Mouse (Mus musculus): ENCODE measurements around the gene Klhl22. TPM values are rescaled to one million over a fixed set of nuclear protein-coding genes. Genes with fewer than 3 reads are reported as not detected.

Klhl22 gene
- polyA plus RNA-seq, 1 experiment = 42.0 TPM

DNA sequence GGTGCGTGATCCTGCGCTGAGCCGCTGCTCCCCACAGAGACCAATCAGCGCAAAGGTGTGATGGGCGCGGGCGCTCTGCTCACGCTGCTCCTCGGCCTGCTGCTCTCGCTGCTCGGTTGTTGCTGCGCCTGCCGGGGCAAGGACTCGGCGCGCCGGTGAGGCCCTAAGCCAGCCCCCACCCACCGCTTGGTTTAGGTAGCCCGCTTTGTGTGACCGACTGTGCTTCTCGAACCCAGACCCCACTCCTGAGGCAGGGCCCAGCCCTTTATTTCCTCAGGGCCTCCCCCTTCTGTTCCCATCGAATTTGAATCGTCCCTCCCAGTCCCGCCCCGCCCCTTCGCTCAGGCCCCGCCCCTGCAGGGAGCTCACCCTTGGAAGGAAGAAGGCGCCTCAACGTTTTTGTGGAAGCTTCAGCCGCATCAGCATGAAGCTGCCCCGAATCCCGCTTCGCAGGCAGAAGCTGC lies 45.1 kb downstream of the Klhl22 start:
- peaks cover 21% of the 10 kb centered on the region; the same call in 1 of the 2 replicates for H3K4me1 ChIP-seq (ENCODE audit: control insufficient read depth, insufficient read depth, low read length)
- no peak for DNase-seq
- TF ChIP-seq CTCF (IDR thresholded peaks at IDR 0.05; ENCODE audit: insufficient read depth, low read length) (no peak), POLR2A (IDR thresholded peaks at IDR 0.05; ENCODE audit: borderline replicate concordance, extremely low read depth, low read depth, low read length) (no peak)
- 22% methylated on average over 33 of the region's 33 CpGs for WGBS
- H3K4me3 ChIP-seq (replicated peaks; ENCODE audit: extremely low read depth, low read depth, low read length) = no peak overlapping the region

DNA sequence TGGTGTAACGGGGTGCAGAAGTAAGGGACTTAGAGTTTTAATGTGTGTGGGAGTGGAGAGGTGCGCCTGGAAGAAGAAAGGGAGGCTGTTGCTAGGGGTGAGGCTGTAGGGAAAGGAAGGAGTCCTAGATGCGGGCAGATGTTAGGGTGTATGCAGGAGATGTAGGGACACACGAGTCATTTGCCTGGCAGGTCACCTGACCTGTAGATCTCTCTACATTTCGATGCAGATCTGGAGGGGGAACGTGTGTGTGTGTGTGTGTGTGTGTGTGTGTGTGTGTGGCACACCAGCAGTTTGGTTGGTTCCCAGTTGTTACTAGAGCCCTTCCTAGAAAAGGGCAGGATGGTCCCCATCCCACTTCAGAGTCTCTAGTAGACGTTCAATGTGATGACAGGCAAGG lies 45.6 kb downstream of the Klhl22 start:
- H3K4me1 ChIP-seq (ENCODE audit: control insufficient read depth, insufficient read depth, low read length) = peaks cover 21% of the 10 kb centered on the region; the same call in 1 of the 2 replicates
- no peak for DNase-seq
- H3K4me3 ChIP-seq (replicated peaks; ENCODE audit: extremely low read depth, low read depth, low read length) = no peak overlapping the region
- 49% methylated on average over 7 of the region's 7 CpGs for WGBS
- TF ChIP-seq CTCF (IDR thresholded peaks at IDR 0.05; ENCODE audit: insufficient read depth, low read length) (no peak), POLR2A (IDR thresholded peaks at IDR 0.05; ENCODE audit: borderline replicate concordance, extremely low read depth, low read depth, low read length) (no peak)

DNA sequence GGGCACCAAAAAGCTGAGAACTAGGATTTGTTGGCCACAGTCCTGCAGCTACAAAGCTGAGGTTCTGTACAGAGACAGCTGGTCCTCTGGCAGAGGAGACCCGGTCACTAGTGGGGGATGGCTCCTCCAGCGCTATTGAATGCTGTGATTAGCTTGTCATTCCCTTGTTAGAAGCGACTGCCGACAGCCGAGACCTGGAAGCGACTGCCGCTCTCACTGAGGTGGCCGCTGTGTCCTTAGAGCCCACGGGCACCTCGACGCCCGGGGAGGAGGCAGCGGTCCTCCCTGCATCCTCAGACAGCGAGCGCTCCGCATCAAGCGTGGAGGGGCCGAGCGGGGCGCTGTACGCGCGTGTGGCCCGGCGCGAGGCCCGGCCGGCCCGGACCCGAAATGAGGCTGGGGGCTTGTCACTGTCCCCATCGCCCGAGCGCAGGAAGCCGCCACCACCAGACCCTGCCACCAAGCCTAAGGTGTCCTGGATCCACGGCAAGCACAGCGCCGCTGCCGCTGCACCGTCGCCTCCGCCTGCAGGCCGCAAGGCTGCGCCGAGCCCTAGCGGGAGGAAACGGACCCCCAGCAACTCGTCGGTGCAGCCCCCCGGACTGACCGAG lies 47.3 kb downstream of the Klhl22 start:
- peak overlapping the region; percentile 14 for H3K4me3 ChIP-seq (replicated peaks; ENCODE audit: extremely low read depth, low read depth, low read length)
- no peak for DNase-seq
- TF ChIP-seq CTCF (IDR thresholded peaks at IDR 0.05; ENCODE audit: insufficient read depth, low read length) (no peak), POLR2A (IDR thresholded peaks at IDR 0.05; ENCODE audit: borderline replicate concordance, extremely low read depth, low read depth, low read length) (no peak)
- 27% methylated on average over 50 of the region's 50 CpGs for WGBS
- H3K4me1 ChIP-seq (ENCODE audit: control insufficient read depth, insufficient read depth, low read length) = peaks cover 21% of the 10 kb centered on the region; the same call in 1 of the 2 replicates

DNA sequence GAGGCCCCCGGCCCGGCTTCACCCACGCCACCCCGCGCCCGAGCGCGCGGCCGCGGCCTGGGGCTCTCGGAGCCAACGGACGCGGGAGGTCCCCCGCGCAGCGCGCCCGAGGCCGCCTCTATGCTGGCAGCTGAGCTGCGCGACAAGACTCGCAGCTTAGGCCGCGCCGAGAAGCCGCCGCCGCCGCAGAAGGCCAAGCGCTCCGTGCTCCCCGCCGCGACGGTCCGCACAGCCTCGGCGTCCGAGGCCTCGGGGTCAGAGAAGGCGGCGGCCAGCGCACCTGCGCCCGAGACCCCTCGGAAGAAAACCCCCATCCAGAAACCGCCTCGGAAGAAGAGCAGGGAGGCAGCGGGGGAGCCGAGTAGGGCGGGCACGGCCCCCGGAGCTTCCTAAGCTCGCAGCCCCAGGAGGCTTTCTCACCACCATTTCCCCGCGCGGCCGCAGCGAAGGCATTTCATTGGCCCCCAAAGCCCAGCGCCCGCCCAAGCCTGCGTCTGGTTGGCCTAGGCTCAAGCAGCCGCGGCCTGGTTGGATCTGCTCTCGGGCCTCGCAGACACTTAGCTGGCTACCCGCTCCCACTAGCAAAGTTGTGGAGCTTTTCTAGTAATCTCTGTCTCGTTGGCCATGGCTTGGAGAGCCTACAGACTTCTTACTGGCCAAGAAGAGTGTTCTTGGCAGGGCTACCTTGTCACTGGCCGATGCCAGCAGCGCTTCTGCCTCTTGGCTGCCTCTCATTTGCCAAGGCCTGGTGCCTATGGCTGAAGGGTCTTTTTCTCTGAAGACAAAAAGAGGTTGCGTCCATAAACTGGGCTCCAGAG lies 48.0 kb downstream of the Klhl22 start:
- H3K4me1 ChIP-seq (ENCODE audit: control insufficient read depth, insufficient read depth, low read length) = peaks cover 18% of the 10 kb centered on the region; the same call in 1 of the 2 replicates
- DNase-seq = peak; percentile 74
- no peak for TF ChIP-seq POLR2A (IDR thresholded peaks at IDR 0.05; ENCODE audit: borderline replicate concordance, extremely low read depth, low read depth, low read length)
- no peak for TF ChIP-seq CTCF (IDR thresholded peaks at IDR 0.05; ENCODE audit: insufficient read depth, low read length)
- H3K4me3 ChIP-seq (replicated peaks; ENCODE audit: extremely low read depth, low read depth, low read length) = peak overlapping the region; percentile 35
- 14% methylated on average over 73 of the region's 73 CpGs for WGBS

DNA sequence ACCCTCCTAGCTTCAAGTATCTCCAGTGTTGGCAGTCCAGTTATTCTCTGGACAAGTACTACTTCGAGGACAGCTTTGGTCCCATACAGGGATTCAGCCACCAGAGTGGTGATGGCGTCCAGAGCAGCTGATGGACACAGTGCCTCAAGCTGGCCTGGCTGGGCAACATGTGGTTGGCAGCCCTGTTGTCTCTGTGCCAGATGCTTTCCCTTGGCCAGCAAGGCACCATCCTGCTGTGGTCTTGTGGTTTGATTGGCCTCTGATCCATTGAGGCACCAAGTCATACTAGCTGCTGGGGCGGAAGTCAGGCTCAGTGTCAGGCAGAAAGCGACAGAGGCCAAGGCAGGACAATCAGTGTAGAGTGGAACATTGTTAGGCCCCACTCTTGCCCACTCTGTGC lies 49.7 kb downstream of the Klhl22 start:
- Histone ChIP-seq H3K4me1 (ENCODE audit: control insufficient read depth, insufficient read depth, low read length) (0 out of 2 replicates have a peak, but pooled peaks cover 9% of the 10 kb centered on the region), H3K4me3 (replicated peaks; ENCODE audit: extremely low read depth, low read depth, low read length) (no peak overlapping the region)
- 61% methylated on average over 4 of the region's 4 CpGs for WGBS
- DNase-seq = no peak
- TF ChIP-seq POLR2A (IDR thresholded peaks at IDR 0.05; ENCODE audit: borderline replicate concordance, extremely low read depth, low read depth, low read length) (no peak), CTCF (IDR thresholded peaks at IDR 0.05; ENCODE audit: insufficient read depth, low read length) (no peak)

DNA sequence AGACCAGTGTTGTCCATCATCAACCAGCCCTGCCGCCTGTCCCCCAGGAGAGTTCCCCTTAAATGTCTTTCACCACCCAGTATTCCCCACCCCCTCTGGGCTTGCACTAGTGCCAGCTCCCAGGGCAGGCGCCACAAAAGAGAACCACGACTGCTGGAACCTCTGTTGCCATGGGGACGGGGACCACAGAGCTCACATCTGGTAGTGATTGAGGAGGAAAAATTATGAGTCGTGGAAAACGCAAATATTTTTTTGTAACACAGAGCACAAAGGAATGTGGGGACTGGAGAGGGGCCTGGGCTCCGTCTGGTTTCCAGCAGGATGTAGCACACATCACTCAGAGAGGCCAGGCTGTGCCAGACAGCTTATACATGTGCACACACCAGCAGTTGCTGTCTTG lies 50.3 kb downstream of the Klhl22 start:
- Histone ChIP-seq H3K4me1 (ENCODE audit: control insufficient read depth, insufficient read depth, low read length) (0 out of 2 replicates have a peak, but pooled peaks cover 8% of the 10 kb centered on the region), H3K4me3 (replicated peaks; ENCODE audit: extremely low read depth, low read depth, low read length) (no peak overlapping the region)
- no peak for DNase-seq
- WGBS = 27% methylated on average over 7 of the region's 7 CpGs
- no peak for TF ChIP-seq POLR2A (IDR thresholded peaks at IDR 0.05; ENCODE audit: borderline replicate concordance, extremely low read depth, low read depth, low read length)
- TF ChIP-seq CTCF (IDR thresholded peaks at IDR 0.05; ENCODE audit: insufficient read depth, low read length) = no peak

DNA sequence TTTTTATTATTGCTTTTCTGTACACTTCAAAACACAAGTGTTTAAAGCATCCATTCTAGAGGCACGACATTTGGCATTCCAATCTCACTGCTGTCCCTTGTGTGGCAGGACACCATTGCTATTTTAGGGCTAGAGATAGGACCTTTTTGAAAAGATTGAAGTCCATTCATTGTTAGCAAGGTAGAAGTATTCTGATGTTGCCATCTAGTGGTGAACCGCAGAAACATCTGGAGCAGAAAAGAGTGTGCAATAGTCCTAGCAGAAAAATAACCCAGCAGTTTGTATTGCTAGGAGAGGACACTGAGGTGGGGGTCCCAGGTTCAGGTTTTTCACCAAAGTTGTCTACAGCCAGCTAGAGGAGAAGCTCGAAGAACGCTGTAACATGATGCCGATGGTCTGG lies 52.7 kb downstream of the Klhl22 start:
- WGBS = 5% methylated on average over 5 of the region's 5 CpGs
- DNase-seq = no peak
- Histone ChIP-seq H3K4me1 (ENCODE audit: control insufficient read depth, insufficient read depth, low read length) (peaks cover 6% of the 10 kb centered on the region; the same call in 1 of the 2 replicates), H3K4me3 (replicated peaks; ENCODE audit: extremely low read depth, low read depth, low read length) (no peak overlapping the region)
- TF ChIP-seq CTCF (IDR thresholded peaks at IDR 0.05; ENCODE audit: insufficient read depth, low read length) (0 out of 2 replicates have a peak, but pooled peaks have one; percentile 12), POLR2A (IDR thresholded peaks at IDR 0.05; ENCODE audit: borderline replicate concordance, extremely low read depth, low read depth, low read length) (no peak)

DNA sequence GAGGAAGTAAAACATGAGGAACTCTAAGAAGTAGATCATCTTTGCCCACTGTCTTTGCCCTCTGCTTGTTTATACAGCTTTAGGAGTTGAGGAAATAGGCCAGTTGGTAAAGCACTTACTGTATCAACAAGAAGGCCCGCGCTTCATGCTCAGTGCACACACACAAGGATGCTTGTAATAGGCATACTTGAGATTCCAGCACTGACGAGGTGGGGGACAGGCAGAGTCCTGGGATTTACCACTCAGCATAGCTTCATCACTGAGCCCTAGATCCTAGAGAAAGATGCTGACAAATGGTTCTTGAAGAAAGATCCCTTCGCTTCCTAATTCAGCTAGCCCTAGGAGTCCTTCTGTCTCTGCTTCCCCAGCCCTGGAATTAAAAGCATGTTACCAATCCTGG lies 53.8 kb downstream of the Klhl22 start:
- Histone ChIP-seq H3K4me3 (replicated peaks; ENCODE audit: extremely low read depth, low read depth, low read length) (no peak overlapping the region), H3K4me1 (ENCODE audit: control insufficient read depth, insufficient read depth, low read length) (peaks cover 3% of the 10 kb centered on the region; the same call in 1 of the 2 replicates)
- WGBS = 53% methylated on average over 4 of the region's 4 CpGs
- no peak for DNase-seq
- TF ChIP-seq POLR2A (IDR thresholded peaks at IDR 0.05; ENCODE audit: borderline replicate concordance, extremely low read depth, low read depth, low read length) (no peak), CTCF (IDR thresholded peaks at IDR 0.05; ENCODE audit: insufficient read depth, low read length) (no peak)

Measured in lung, adult 2 months (tissue).